Mouse (Mus musculus): ENCODE data around the gene Scaf1. TPM values are rescaled to one million over a fixed set of nuclear protein-coding genes. Genes with fewer than 3 reads are reported as not detected.

The Scaf1 gene
- total RNA-seq, 2 experiments from 2014 or later, result 68.5 to 70.1 TPM

GRCm38 (mm10) chr7:44986879-44987718, 29.1 kb downstream of the Scaf1 start:
- no peak for DNase-seq
- intact Hi-C loops (cut with DNase I), result loop anchor here (1.0 kb wide), 1 partner anchor 29 kb away; the partner anchor contains the start of gene Scaf1

- peak; percentile 98 to 99 for DNase-seq
- intact Hi-C loops (cut with DNase I), result loop anchor here (1.0 kb wide), 1 partner anchor 30 kb away; the partner anchor contains the start of gene Scaf1
These were observed 29.8 kb downstream of the Scaf1 start, which contains the start of gene Prmt1 for GRCm38 (mm10) chr7:44986192-44986878. Gene Prmt1 (minus strand): TSS chr7:44986568.

- intact Hi-C loops (cut with DNase I), result loop anchor here (1.0 to 2.0 kb wide), 2 partner anchors 31 to 83 kb away; partner anchors contain the start of gene Scaf1
- DNase-seq, result peak; percentile 79 to 82
These were observed 30.5 kb downstream of the Scaf1 start for GRCm38 (mm10) chr7:44985595-44986191.

- DNase-seq, result no peak
- intact Hi-C loops (cut with DNase I), result loop anchor here (2.0 to 5.0 kb wide), 2 partner anchors 84 to 153 kb away; partner anchors contain the start of genes Flt3l and Gm45713
These were observed 31.4 kb downstream of the Scaf1 start for GRCm38 (mm10) chr7:44984833-44985164.

GRCm38 (mm10) chr7:44983944-44984832, 32.0 kb downstream of the Scaf1 start:
- intact Hi-C loops (cut with DNase I), result loop anchor here (2.0 to 5.0 kb wide), 2 partner anchors 85 to 153 kb away; partner anchors contain the start of genes Flt3l and Gm45713
- DNase-seq, result no peak

- intact Hi-C loops (cut with DNase I), result loop anchor here (5.0 kb wide), 1 partner anchor 154 kb away; the partner anchor contains the start of genes Flt3l and Gm45713
- peak; percentile 91 to 95 for DNase-seq
These were observed 33.1 kb downstream of the Scaf1 start for GRCm38 (mm10) chr7:44983085-44983484.

GRCm38 (mm10) chr7:44981539-44981938, 34.6 kb downstream of the Scaf1 start:
- intact Hi-C loops (cut with DNase I), result loop anchor here (5.0 kb wide), 1 partner anchor 156 kb away; the partner anchor contains the start of genes Flt3l and Gm45713
- no peak for DNase-seq

- intact Hi-C loops (cut with DNase I), result no loop called here
- no peak for DNase-seq
These were observed 37.9 kb downstream of the Scaf1 start for GRCm38 (mm10) chr7:44978300-44978699.

- intact Hi-C loops (cut with DNase I), result no loop called here
- no peak for DNase-seq
These were observed 41.1 kb downstream of the Scaf1 start for GRCm38 (mm10) chr7:44975117-44975419.

GRCm38 (mm10) chr7:44974383-44975116, 41.6 kb downstream of the Scaf1 start, which contains the start of gene Cpt1c:
Gene Cpt1c (minus strand): TSS chr7:44974851.
- peak; percentile 80 to 86 for DNase-seq
- intact Hi-C loops (cut with DNase I), result no loop called here

GRCm38 (mm10) chr7:44973415-44974130, 42.6 kb downstream of the Scaf1 start:
- intact Hi-C loops (cut with DNase I), result no loop called here
- DNase-seq, result no peak

GRCm38 (mm10) chr7:44971142-44971541, 45.0 kb downstream of the Scaf1 start:
- intact Hi-C loops (cut with DNase I), result no loop called here
- no peak for DNase-seq

GRCm38 (mm10) chr7:44970231-44970691, 45.9 kb downstream of the Scaf1 start:
- intact Hi-C loops (cut with DNase I), result no loop called here
- DNase-seq, result peak; percentile 88

- intact Hi-C loops (cut with DNase I), result no loop called here
- no peak for DNase-seq
These were observed 49.5 kb downstream of the Scaf1 start for GRCm38 (mm10) chr7:44966638-44967037.

GRCm38 (mm10) chr7:44965975-44966374, 50.2 kb downstream of the Scaf1 start:
- intact Hi-C loops (cut with DNase I), result no loop called here

GRCm38 (mm10) chr7:44964990-44965389, 51.2 kb downstream of the Scaf1 start:
- intact Hi-C loops (cut with DNase I), result no loop called here
- no peak for DNase-seq

More at GRCm38 (mm10) chr7:44965975-44966374, 50.2 kb downstream of the Scaf1 start:
- DNase-seq, result no peak

GRCm38 (mm10) chr7:44962831-44963230, 53.3 kb downstream of the Scaf1 start:
- intact Hi-C loops (cut with DNase I), result no loop called here
- no peak for DNase-seq

- no peak for DNase-seq
- intact Hi-C loops (cut with DNase I), result no loop called here
These were observed 53.8 kb downstream of the Scaf1 start for GRCm38 (mm10) chr7:44962337-44962736.
